Mouse (Mus musculus) neural tube, postnatal 0 days (tissue): ENCODE measurements around the gene Pex11b. TPM values are rescaled to one million over a fixed set of nuclear protein-coding genes. Genes with fewer than 3 reads are reported as not detected.

Experiments
- polyA plus RNA-seq: library from polyadenylated mRNA; unstranded; fragments of >200 nt; fragmentation: Nextera tagmentation; extraction: Ambion mirVana; gene quantifications from 2 replicates; pipeline ENCODE4 v1.2.1, GENCODE M21; 2015

The Pex11b gene
- polyA plus RNA-seq = 66.2 and 76.0 TPM in 2 replicates

GRCm38 (mm10) chr3:96634928-96635879 is at the start of gene Pex11b, which contains the start of gene Gm42957:
Pex11b (plus strand) TSS chr3:96635376.
Gm42957 (plus strand) TSS chr3:96635474.

DNA sequence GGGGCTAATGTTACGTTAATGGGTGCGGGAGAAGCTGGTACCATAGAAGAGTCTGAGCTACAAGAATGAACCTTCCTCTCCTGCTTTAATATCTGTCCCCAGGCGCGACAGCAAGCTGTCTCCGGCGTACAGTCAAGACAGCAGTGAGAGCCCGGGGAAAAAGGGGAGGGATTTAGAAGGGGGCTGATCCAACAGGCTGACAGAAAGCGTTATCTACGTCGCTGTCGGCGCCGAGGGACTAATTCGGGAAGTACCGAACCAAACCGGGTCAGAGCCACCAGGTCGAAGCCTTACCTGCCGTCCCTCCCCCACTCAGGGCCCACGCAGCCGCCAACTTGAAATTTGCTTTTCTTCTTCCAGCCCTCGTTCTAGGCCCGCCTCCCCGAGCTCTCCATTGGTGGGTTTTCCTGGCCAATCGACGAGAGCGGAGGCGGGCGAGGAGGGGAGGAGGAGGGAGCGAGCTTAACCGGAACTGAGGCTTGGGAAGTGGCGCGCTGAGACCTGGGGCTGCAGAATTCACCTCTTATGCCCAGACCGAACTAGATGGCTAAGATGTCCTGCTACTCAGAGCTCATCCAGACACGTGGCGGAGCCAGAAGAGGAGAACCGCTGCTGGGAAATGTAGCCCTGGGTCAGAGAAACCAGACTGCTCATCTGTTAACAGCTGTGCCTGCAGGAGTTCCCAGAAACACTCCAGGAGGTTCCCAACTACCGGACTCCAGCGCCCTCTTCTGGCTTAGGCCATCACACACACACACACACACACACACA is 41.2 kb upstream of the Pex11b start, which contains the start of gene Polr3gl:
Gene Polr3gl (minus strand): TSS at position 392 of the 771 bp plus-strand sequence.

GRCm38 (mm10) chr3:96596228-96596707 is 38.9 kb upstream of the Pex11b start, which contains the start of gene Ankrd34a:
Ankrd34a (plus strand) TSS chr3:96596636.

DNA sequence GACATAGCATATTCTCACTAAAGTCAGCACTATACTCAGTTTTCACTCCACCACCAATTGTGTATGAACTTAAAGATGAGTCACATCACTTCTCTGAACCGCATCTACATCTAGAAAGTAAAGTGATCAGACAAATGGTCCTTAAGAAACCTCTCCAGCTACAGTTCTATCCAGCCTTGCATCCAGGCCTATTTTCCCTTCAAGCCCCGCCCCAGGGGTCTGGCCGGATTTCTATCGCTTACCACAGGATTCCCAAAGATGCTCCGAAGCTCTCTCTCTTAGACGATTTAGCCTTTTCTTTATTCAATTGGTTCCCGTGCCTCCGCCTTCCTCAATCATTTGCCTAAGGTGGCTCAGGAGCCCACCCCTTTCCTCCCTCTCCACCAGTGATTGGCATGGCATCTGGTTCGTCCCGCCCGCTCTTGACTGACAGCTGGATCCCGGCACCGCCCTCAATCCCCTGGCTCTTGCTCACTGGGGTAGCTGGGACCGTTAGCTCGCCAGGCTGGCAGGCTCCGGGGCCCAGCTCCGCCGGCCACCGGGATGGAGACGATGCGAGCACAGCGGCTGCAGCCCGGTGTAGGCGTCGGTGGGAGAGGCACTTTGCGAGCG is 34.4 kb upstream of the Pex11b start, which contains the start of gene Lix1l:
Gene Lix1l (plus strand): TSS at position 511 of the 612 bp plus-strand sequence.

GRCm38 (mm10) chr3:96629729-96630600 is 5.2 kb upstream of the Pex11b start, which contains the start of gene Rbm8a:
Rbm8a (plus strand) TSS chr3:96629933.

DNA sequence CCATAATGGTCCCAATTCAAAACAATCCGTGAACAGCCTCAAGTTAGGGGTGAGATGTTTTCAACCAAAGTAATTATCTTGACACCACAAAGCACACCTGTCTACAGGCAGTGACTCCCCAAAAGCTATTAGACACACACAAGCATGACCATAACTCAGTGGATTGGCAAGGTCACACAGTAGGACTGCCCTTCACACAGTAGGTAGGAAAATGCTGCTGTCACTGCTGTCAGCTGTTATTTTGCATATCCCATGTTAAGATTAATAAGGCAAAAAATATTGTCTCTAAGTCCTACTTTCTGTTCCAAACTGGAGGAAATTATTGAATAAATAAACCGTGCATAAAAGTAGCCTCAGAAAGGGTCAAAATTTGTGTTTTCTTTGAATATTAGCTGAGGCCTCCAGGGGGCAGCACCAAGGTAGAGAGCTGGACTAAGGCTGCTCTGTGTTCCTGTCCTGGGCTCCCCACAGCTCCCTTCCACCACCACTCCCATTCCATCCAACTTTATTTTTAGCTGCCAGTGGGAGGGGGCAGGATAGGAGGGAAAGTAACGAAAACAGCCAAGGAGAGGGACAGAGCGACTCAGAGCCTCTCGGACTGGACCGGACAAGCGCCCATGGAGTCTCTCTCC is 10.0 kb downstream of the Pex11b start, which contains the start of gene Itga10:
Gene Itga10 (plus strand): TSS at position 567 of the 632 bp plus-strand sequence.

GRCm38 (mm10) chr3:96669727-96670468 is 34.7 kb downstream of the Pex11b start, which contains the start of gene Ankrd35:
Ankrd35 (plus strand) TSS chr3:96670131.

Other genes with a start within 250 kb of the Pex11b start
- 0.21 TPM in 1 of 2 replicates, not detected in the other for gene BC107364, start 183.1 kb upstream of the Pex11b start, polyA plus RNA-seq
- gene Hfe2, start 110.2 kb upstream of the Pex11b start, polyA plus RNA-seq = 2.9 and 3.4 TPM in 2 replicates
- 67.9 and 71.6 TPM in 2 replicates for gene Txnip, start 77.4 kb upstream of the Pex11b start, polyA plus RNA-seq
- 1.0 and 1.7 TPM in 2 replicates for gene Gm16253, start 58.4 kb upstream of the Pex11b start, polyA plus RNA-seq
- gene Polr3gl, start 41.2 kb upstream of the Pex11b start, polyA plus RNA-seq = 29.4 and 31.7 TPM in 2 replicates
- 19.9 and 23.3 TPM in 2 replicates for gene Ankrd34a, start 38.7 kb upstream of the Pex11b start, polyA plus RNA-seq
- 6.8 and 7.1 TPM in 2 replicates for gene Lix1l, start 34.2 kb upstream of the Pex11b start, polyA plus RNA-seq
- 83.0 and 95.3 TPM in 2 replicates for gene Rbm8a, start 5.4 kb upstream of the Pex11b start, polyA plus RNA-seq
- 0.05 and 0.09 TPM in 2 replicates for gene Gm42957, start 98 bp downstream of the Pex11b start, polyA plus RNA-seq
- gene Itga10, start 10.2 kb downstream of the Pex11b start, polyA plus RNA-seq = 0.85 and 1.7 TPM in 2 replicates
- 3.3 and 3.6 TPM in 2 replicates for gene Ankrd35, start 34.8 kb downstream of the Pex11b start, polyA plus RNA-seq
- gene Pias3, start 61.0 kb downstream of the Pex11b start, polyA plus RNA-seq = 33.1 and 40.1 TPM in 2 replicates
- gene Nudt17, start 73.2 kb downstream of the Pex11b start, polyA plus RNA-seq = 19.4 and 23.6 TPM in 2 replicates
- 26.7 and 28.2 TPM in 2 replicates for gene Polr3c, start 92.3 kb downstream of the Pex11b start, polyA plus RNA-seq
- gene Rnf115, start 92.3 kb downstream of the Pex11b start, polyA plus RNA-seq = 71.8 and 80.0 TPM in 2 replicates
- gene Pdzk1, start 193.9 kb downstream of the Pex11b start, polyA plus RNA-seq = 0.09 TPM in 1 of 2 replicates, not detected in the other
- gene Cd160, start 194.0 kb downstream of the Pex11b start, polyA plus RNA-seq = 0.23 and 0.29 TPM in 2 replicates